Mouse (Mus musculus): ENCODE measurements around the gene Sdr39u1.

DNA sequence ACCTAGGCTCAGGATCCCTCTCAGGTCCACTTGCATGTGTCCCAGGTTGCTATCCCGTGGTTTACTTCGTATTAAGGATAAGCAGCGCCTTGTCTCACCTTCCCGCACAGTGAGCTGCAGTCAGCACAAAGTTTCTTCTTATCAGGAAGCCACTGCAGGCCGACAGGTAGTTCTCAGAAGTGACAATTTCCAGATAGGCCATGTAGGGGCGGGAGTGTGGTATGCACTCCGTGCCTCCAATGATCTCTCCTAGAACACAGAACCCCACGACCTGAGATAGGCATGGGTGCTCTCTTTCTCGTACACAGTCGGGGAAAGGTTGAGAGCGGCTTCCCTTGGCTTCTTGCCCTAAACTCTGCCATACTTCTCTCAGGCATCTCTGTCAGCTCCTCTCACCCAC, 43.5 kb upstream of the Sdr39u1 start:
- TF ChIP-seq CTCF (IDR thresholded peaks at IDR 0.05; ENCODE audit: low read depth, low read length) (no peak), POLR2A (IDR thresholded peaks at IDR 0.05; ENCODE audit: insufficient read depth, low read length) (no peak)
